Mouse (Mus musculus): Measurements from ENCODE around the gene Gm13103. TPM values are rescaled to one million over a fixed set of nuclear protein-coding genes. Genes with fewer than 3 reads are reported as not detected.

The Gm13103 gene
- not detected for polyA plus RNA-seq (2017; shearing (Covaris generic))

GRCm38 (mm10) chr4:143846197-143846596 is at the start of gene Gm13103:
Gm13103 (plus strand) TSS chr4:143846497.

DNA sequence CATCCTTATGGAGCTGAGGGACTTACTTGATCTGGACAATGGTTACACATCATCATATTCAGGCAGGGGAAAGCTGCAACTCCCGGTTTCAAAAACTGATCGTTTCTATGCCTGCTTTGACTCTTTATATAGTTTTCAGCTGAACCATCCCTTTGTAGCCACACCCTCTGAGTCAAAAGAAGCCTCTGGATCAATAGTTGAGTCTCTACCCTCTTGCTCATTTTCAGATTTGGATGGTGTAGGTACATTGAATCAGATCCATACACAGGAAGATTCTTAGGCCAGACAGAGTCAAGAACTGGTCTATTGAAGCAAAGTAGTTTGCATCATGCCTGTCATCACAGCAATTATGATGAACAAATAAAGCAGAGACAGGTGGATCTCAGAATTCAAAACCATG is 30.3 kb upstream of the Gm13103 start, which contains the start of gene Gm13084:
TSS of gene Gm13084 (minus strand) at position 101 of the 400 bp plus-strand sequence.

DNA sequence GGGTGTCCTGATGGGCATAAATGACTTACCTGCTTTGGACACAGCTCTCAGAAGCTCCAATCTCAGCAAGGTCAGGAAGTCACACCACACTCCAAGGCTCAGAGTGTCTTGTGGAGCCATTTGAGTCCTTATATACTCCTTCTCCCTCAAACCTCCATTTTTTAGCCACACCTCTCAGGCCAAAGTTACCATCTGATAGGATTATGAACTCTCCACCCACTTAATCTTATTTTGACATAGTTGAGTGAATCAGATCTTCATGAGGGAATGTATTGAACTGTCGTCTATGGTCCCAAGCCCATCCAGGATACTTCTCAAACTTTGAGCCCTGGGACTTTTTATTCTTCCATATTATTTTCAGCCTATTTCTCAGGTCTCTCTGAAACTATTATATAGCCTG is 54.0 kb downstream of the Gm13103 start, which contains the start of gene Pramef6:
TSS of gene Pramef6 (minus strand) at position 101 of the 400 bp plus-strand sequence.

Other genes with a start within 250 kb of the Gm13103 start
- gene Gm13083, start 231.5 kb upstream of the Gm13103 start, polyA plus RNA-seq (2017; shearing (Covaris generic)): not detected
- gene Gm13088, start 189.3 kb upstream of the Gm13103 start, polyA plus RNA-seq (2017; shearing (Covaris generic)): not detected
- not detected for gene Gm13089, start 143.8 kb upstream of the Gm13103 start, polyA plus RNA-seq (2017; shearing (Covaris generic))
- gene Gm13078, start 127.0 kb upstream of the Gm13103 start, polyA plus RNA-seq (2017; shearing (Covaris generic)): not detected
- gene Gm13023, start 57.1 kb upstream of the Gm13103 start, polyA plus RNA-seq (2017; shearing (Covaris generic)): not detected
- gene Gm13084, start 30.4 kb upstream of the Gm13103 start, polyA plus RNA-seq (2017; shearing (Covaris generic)): not detected
- not detected for gene Pramef6, start 53.9 kb downstream of the Gm13103 start, polyA plus RNA-seq (2017; shearing (Covaris generic))
- gene Pramef25, start 104.5 kb downstream of the Gm13103 start, polyA plus RNA-seq (2017; shearing (Covaris generic)): not detected
- gene Gm13101, start 120.5 kb downstream of the Gm13103 start, polyA plus RNA-seq (2017; shearing (Covaris generic)): not detected
- gene Pramef17, start 147.9 kb downstream of the Gm13103 start, polyA plus RNA-seq (2017; shearing (Covaris generic)): not detected
- not detected for gene Pramel4, start 212.6 kb downstream of the Gm13103 start, polyA plus RNA-seq (2017; shearing (Covaris generic))